Mouse (Mus musculus) olfactory bulb, adult 2 months (tissue): ENCODE measurements around the gene Slc25a22. TPM values are rescaled to one million over a fixed set of nuclear protein-coding genes. Genes with fewer than 3 reads are reported as not detected.

ENCODE experiments used
- H3K27ac ChIP-seq: fragments of 200-500 bp; 2 replicates; pipeline ENCODE4 v1.5.1; 2012; ENCODE audit warnings: low read depth, low read length; ENCODE audit not compliant: insufficient read depth
- H3K4me1 ChIP-seq: fragments of 200-500 bp; 2 replicates; pipeline ENCODE4 v1.6.1; 2012; ENCODE audit warnings: low read length; ENCODE audit not compliant: control insufficient read depth, insufficient read depth
- H3K4me3 ChIP-seq: fragments of 200-500 bp; 2 replicates; pipeline ENCODE4 v1.5.1; 2012; ENCODE audit warnings: mild to moderate bottlenecking, low read depth, low read length, moderate library complexity; ENCODE audit not compliant: insufficient read depth
- CTCF ChIP-seq: fragments of 200-500 bp; IDR thresholded peaks from 2 replicates; pipeline ENCODE4 v1.5.1; 2012; ENCODE audit warnings: low read depth, mild to moderate bottlenecking, low read length, moderate library complexity; ENCODE audit not compliant: insufficient read depth
- POLR2A ChIP-seq: fragments of 200-500 bp; IDR thresholded peaks from 2 replicates; pipeline ENCODE4 v1.6.1; 2012; ENCODE audit warnings: mild to moderate bottlenecking, low read depth, low read length, moderate library complexity; ENCODE audit not compliant: insufficient read depth
- WGBS: fragments of 180-500 bp; shearing (Covaris S2); methylation state at CpG from one replicate; pipeline ENCODE4 v1.1.7; 2018; 5-methylcytosine and 5-hydroxymethylcytosine counted together
- polyA plus RNA-seq: library from polyadenylated mRNA; stranded (reverse); fragments of >200 nt; gene quantifications from 2 replicates; pipeline ENCODE4 v1.2.4, GENCODE M21; 2012; ENCODE audit warnings: low replicate concordance; ENCODE audit not compliant: missing spikeins, insufficient read depth, insufficient read length

The Slc25a22 gene
- polyA plus RNA-seq, 1 experiment = not detected

DNA sequence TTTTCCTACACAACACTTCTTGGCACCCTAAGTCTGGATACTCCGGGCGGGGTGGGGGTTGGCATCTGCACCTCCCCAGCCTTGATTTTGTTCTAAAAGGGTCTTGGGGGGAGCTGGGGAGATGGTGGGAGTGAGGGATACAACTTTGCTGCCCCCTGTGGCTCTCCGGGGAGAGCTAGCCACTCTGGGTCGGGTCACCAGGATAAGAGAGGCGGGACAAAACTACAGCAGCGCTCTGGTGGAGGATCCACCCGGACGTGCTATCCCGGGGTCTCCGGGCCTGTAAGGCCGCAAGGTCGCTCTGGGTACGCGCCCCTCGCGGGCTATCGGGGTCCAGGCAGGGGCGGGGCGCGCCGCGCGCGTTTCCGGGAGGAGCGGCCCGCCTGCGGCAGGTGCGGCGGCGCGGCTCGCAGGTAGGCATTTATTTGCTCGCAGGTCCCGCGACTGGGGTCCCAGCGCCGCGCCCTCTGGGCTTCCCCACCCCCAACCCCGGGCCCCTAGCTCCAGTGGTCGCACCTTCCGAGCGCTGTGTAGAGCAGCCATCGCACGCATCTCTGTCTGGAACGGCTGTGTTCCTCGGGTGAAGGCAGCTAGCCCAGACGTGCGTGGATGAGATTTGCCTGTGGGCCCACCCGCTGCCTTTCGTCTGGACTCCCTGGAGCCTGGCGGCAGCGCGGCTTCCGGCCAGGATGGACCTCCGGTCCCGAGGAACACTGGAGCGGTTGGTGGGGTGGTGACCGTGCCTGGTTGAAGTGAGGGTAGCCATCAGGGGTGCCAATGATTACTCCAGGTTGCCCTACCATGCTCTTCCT is 24.0 kb upstream of the Slc25a22 start:
- Histone ChIP-seq H3K27ac (no peak overlapping the region), H3K4me1 (peaks cover 9% of the 10 kb centered on the region), H3K4me3 (peak overlapping the region; percentile 33)
- WGBS = 5% methylated on average over 59 of the region's 59 CpGs
- no peak for TF ChIP-seq POLR2A

DNA sequence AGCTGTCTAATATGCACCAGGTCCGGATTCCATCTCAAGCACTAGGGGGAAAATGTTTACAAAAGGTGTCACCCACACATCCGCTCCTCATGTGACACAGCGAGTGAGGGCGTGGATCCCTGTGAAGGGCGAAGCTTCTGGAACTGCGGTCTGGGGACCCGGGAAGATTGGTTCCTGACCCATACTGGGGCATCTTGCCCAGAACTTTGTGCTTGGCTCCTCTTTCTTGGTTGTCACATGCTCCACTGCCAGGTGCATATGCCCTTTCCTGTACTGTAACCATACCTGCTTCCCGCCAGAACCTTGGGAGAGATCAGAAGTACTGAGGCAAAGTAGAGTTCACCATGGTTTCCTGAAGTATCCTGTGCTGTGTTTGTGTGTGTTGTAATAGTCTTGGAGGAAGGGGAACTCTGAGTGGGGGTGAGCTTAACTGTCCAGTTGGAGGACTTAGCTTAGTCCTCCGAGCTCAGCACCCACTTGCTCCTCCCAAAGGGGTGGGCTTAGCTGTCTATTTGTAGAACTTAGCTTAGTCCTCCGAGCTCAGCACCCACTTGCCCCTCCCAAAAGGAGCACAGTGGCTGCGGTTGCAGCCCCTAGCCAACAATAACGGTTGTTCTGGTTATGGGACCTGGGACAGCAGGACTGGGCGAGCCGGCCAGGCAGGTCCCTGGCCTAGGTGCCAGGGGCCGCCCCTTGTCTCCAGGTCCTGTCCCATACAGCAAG is 22.9 kb upstream of the Slc25a22 start, which contains the start of gene Cracr2b:
TSS of gene Cracr2b (plus strand) at position 704 of the 723 bp plus-strand sequence.
- TF ChIP-seq POLR2A (no peak), CTCF (no peak)
- Histone ChIP-seq H3K4me1 (peaks cover 17% of the 10 kb centered on the region), H3K4me3 (peak within 1 kb of the TSS; percentile 33), H3K27ac (no peak within 1 kb of the TSS)
- WGBS = 78% methylated on average over 15 of the region's 15 CpGs

DNA sequence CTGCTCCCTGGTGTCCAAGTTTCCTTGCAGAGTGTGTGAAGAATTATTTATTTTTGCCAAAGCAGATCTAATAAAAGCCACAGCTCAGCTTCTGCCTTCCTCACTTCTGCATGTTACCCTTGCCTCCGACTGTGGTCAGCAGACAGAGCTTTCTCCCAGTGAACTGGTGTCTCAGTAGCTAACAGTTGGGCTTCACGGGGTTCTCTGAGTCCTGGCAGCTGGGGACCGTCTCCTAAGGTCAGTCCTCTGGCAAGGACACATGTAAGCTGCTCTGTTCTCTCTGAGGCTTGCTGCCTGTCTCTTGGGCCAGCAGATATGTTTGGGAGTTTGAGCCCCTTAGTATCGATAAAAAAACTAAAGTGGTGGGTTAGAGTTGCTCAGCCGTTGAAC is 22.3 kb upstream of the Slc25a22 start:
- TF ChIP-seq POLR2A = no peak
- TF ChIP-seq CTCF = no peak
- H3K4me3 ChIP-seq = no peak overlapping the region
- no peak overlapping the region for H3K27ac ChIP-seq
- WGBS = 80% methylated on average over 5 of the region's 5 CpGs
- H3K4me1 ChIP-seq = peaks cover 20% of the 10 kb centered on the region

DNA sequence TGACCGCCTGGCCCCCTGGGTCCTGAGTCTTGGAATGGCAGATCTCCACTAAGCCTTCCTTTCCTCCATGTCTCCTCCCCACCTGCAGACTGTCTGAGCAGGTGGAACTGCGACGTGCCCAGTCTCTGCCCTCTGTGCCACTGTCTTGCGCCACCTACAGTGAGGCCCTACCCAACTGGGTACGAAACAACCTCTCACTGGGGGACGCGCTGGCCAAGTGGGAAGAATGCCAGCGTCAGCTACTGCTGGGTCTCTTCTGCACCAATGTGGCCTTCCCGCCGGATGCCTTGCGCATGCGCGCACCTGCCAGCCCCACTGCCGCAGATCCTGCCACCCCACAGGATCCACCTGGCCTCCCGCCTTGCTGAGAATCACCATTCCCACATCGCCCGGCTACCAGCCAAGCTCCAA is 21.6 kb upstream of the Slc25a22 start:
- WGBS = 90% methylated on average over 17 of the region's 17 CpGs
- TF ChIP-seq POLR2A (no peak), CTCF (no peak)
- H3K4me3 ChIP-seq = no peak overlapping the region
- H3K27ac ChIP-seq = no peak overlapping the region
- peaks cover 25% of the 10 kb centered on the region for H3K4me1 ChIP-seq

DNA sequence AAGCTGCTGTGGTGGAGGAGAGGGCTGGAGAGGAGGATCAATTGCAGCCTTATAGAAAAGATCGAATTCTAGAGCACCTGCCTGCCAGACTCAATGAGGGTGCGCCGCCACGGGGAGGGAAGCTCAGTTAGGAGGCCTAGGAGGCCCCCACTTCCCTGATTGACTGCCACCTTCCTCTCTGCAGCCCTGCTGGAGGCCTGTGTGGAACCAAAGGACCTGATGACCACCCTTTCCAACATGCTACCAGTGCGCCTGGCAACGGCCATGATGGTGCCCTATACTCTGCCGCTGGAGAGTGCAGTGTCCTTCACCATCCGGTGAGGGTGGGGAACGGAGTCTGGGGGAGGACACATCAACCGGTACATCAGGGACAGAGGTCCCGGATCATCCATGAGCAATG is 21.0 kb upstream of the Slc25a22 start:
- no peak for TF ChIP-seq POLR2A
- no peak for TF ChIP-seq CTCF
- Histone ChIP-seq H3K27ac (no peak overlapping the region), H3K4me3 (no peak overlapping the region), H3K4me1 (peaks cover 26% of the 10 kb centered on the region)
- WGBS = 93% methylated on average over 11 of the region's 11 CpGs

DNA sequence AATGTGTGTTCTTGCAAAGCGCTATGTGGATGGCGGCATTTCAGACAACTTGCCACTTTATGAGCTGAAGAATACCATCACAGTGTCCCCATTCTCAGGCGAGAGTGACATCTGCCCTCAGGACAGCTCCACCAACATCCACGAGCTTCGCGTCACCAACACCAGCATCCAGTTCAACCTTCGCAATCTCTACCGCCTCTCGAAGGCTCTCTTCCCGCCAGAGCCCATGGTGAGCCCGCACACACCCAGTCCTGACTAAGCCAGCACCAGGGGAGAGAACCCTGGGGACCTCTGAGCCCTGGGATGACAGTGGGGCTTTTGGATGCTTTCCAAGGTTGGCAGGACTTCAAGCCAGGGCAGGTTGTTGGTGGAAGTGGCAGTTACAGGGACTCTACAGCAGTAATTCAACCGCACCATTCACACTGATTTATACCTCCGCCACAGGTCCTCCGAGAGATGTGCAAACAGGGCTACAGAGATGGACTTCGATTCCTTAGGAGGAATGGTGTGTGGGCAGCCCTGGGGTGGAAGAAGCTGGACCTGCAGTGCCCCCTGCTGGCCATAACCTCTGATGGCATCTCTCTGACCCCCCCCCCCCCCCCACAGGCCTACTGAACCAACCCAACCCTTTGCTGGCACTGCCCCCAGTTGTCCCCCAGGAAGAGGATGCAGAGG is 20.4 kb upstream of the Slc25a22 start:
- H3K4me3 ChIP-seq = no peak overlapping the region
- 89% methylated on average over 15 of the region's 15 CpGs for WGBS
- no peak overlapping the region for H3K27ac ChIP-seq
- H3K4me1 ChIP-seq = peaks cover 26% of the 10 kb centered on the region
- TF ChIP-seq CTCF (peak; percentile 37; the same call in 1 of the 2 replicates), POLR2A (no peak)

DNA sequence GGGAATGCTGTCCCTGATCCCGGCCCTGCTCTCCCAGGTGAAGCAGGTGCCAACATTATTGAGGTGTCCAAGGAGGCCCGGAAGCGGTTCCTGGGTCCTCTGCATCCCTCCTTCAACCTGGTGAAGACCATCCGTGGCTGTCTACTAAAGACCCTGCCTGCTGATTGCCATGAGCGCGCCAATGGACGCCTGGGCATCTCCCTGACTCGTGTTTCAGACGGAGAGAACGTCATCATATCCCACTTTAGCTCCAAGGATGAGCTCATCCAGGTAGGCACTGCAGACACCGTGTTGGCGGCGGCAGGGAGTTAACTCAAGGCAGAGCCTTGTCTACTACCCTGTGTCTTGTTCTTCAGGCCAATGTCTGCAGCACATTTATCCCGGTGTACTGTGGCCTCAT is 19.5 kb upstream of the Slc25a22 start:
- Histone ChIP-seq H3K27ac (no peak overlapping the region), H3K4me1 (peaks cover 26% of the 10 kb centered on the region), H3K4me3 (no peak overlapping the region)
- TF ChIP-seq POLR2A = no peak
- TF ChIP-seq CTCF = no peak
- 94% methylated on average over 14 of the region's 14 CpGs for WGBS

DNA sequence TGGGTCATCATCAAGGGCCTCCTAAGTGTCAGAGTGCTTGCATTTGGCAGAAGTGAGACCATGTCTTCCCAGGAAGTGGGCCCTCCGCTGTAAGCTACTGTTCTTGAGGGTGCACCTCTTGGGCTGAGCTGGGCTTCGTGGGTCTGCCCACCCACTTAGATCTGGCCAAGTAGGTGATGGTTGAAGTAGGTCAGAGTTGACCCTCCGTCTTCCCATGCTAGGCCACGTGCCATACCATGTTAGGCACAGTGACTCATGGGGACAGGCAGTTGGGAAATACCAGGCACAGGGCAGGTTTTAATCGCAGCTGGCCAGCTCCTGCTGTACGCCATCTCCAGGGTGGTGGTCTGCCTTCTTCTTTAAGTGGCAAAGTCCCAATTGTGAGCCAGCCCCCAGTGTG is 19.0 kb upstream of the Slc25a22 start:
- H3K4me3 ChIP-seq = no peak overlapping the region

More for the DNA sequence above, 19.0 kb upstream of the Slc25a22 start:
- Histone ChIP-seq H3K4me1 (peaks cover 22% of the 10 kb centered on the region), H3K27ac (no peak overlapping the region)
- 79% methylated on average over 6 of the region's 6 CpGs for whole genome bisulfite sequencing
- TF ChIP-seq POLR2A (no peak), CTCF (no peak)
